Mouse (Mus musculus): ENCODE data around the gene Stk38. TPM values are rescaled to one million over a fixed set of nuclear protein-coding genes. Genes with fewer than 3 reads are reported as not detected.

Stk38 gene
- total and polyA plus RNA-seq, 3 experiments = 14.4 to 290 (median 49.3) TPM

- Histone ChIP-seq H3K27me3 (ENCODE audit: control insufficient read depth in 1 of 2, insufficient read depth in 2 of 2, low read length in 2 of 2) (no peaks in the 10 kb centered on the region), H3K4me1 (ENCODE audit: control insufficient read depth in 1 of 2, insufficient read depth in 2 of 2, low read length in 2 of 2) (peaks cover 5 to 20% of the 10 kb centered on the region in 2 experiments), H3K4me3 (ENCODE audit: control insufficient read depth in 1 of 2, insufficient read depth in 1 of 2, low read depth in 2 of 2, low read length in 2 of 2) (peak overlapping the region; percentile 78 to 83), H3K36me3 (ENCODE audit: control insufficient read depth in 1 of 2, insufficient read depth in 2 of 2, low read length in 2 of 2) (peaks cover 0 to 17% of the 10 kb centered on the region in 2 experiments; a peak in 2 of 4 replicates), H3K27ac (ENCODE audit: control insufficient read depth, low read depth, low read length) (peak overlapping the region; percentile 68), H3K9me3 (replicated peaks; ENCODE audit: insufficient read depth, low read length) (no peaks in the 10 kb centered on the region), H3K9ac (ENCODE audit: control insufficient read depth, low read depth, low read length, poor library complexity, severe bottlenecking) (peak overlapping the region; percentile 89), H3K79me2 (ENCODE audit: control insufficient read depth, insufficient read depth, low read length, poor library complexity) (peaks cover 24% of the 10 kb centered on the region)
- TF ChIP-seq NELFE (IDR thresholded peaks at IDR 0.05; ENCODE audit: low read depth, low read length) (no peak), MAZ (IDR thresholded peaks at IDR 0.05; ENCODE audit: low read depth, low read length) (no peak), USF1 (IDR thresholded peaks at IDR 0.05; ENCODE audit: low read depth, low read length) (no peak), CHD2 (IDR thresholded peaks at IDR 0.05; ENCODE audit: low read length) (no peak), POLR2AphosphoS2 (IDR thresholded peaks at IDR 0.05; ENCODE audit: low read length) (no peak), MEF2A (IDR thresholded peaks at IDR 0.05; ENCODE audit: extremely low read depth, insufficient replicate concordance, low read depth, low read length, poor library complexity, severe bottlenecking) (no peak), TBP (IDR thresholded peaks at IDR 0.05; ENCODE audit: low read depth, low read length) (no peak), POLR2AphosphoS5 (IDR thresholded peaks at IDR 0.05; ENCODE audit: borderline replicate concordance, low read depth, low read length) (no peak), EP300 (IDR thresholded peaks at IDR 0.05; ENCODE audit: low read depth in 1 of 2, low read length in 2 of 2) (no peak), GABPA (IDR thresholded peaks at IDR 0.05; ENCODE audit: low read depth, low read length) (no peak), BHLHE40 (IDR thresholded peaks at IDR 0.05; ENCODE audit: borderline replicate concordance, low read depth, low read length) (no peak), ETS1 (IDR thresholded peaks at IDR 0.05; ENCODE audit: low read depth, low read length) (no peak), E2F4 (IDR thresholded peaks at IDR 0.05; ENCODE audit: borderline replicate concordance, low read depth, low read length) (no peak), TAL1 (IDR thresholded peaks at IDR 0.05; ENCODE audit: low read length) (no peak), RCOR1 (IDR thresholded peaks at IDR 0.05; ENCODE audit: low read depth, low read length) (no peak), MAFK (IDR thresholded peaks at IDR 0.05; ENCODE audit: borderline replicate concordance, low read depth, low read length) (no peak), RAD21 (IDR thresholded peaks at IDR 0.05; ENCODE audit: low read depth, low read length) (no peak), KAT2A (conservative IDR thresholded peaks at IDR 0.05; ENCODE audit: low read depth, low read length) (no peak), MYC (IDR thresholded peaks at IDR 0.05; ENCODE audit: low read depth, low read length) (no peak), ZNF384 (IDR thresholded peaks at IDR 0.05; ENCODE audit: low read depth, low read length) (no peak)
- no peak for DNase-seq (ENCODE audit: low read depth, low spot score)
These were observed 553 bp downstream of the Stk38 start for GRCm38 (mm10) chr17:29007243-29007640.

DNA sequence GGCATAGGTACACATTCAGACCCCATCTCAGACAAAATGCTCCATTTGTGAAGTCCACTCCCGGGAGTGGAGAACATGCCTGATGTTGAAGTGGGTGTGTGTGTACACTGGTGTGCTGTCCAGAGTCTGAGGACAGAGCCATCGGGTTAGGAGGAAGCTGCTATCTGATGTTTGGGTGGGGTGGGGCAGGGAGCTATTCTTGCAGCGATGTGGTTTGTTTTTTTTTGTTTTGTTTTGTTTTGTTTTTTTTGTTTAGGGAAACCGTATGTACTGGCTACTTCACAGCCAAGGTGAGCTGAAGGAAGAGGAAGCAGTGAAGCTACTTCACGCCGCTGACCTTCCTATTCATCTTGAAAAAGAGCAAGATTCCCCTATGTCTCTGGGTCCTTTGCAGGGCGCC is 983 bp downstream of the Stk38 start:
- Histone ChIP-seq H3K9me3 (replicated peaks; ENCODE audit: insufficient read depth, low read length) (no peaks in the 10 kb centered on the region), H3K27ac (ENCODE audit: control insufficient read depth, low read depth, low read length) (peak overlapping the region; percentile 68; the same call in 1 of the 2 replicates), H3K36me3 (ENCODE audit: control insufficient read depth in 1 of 2, insufficient read depth in 2 of 2, low read length in 2 of 2) (peaks cover 0 to 17% of the 10 kb centered on the region in 2 experiments; a peak in 2 of 4 replicates), H3K4me1 (ENCODE audit: control insufficient read depth in 1 of 2, insufficient read depth in 2 of 2, low read length in 2 of 2) (peaks cover 5 to 20% of the 10 kb centered on the region in 2 experiments), H3K79me2 (ENCODE audit: control insufficient read depth, insufficient read depth, low read length, poor library complexity) (peaks cover 24% of the 10 kb centered on the region), H3K4me3 (ENCODE audit: control insufficient read depth in 1 of 2, insufficient read depth in 1 of 2, low read depth in 2 of 2, low read length in 2 of 2) (peak overlapping the region; percentile 78 to 83), H3K9ac (ENCODE audit: control insufficient read depth, low read depth, low read length, poor library complexity, severe bottlenecking) (peak overlapping the region; percentile 89), H3K27me3 (ENCODE audit: control insufficient read depth in 1 of 2, insufficient read depth in 2 of 2, low read length in 2 of 2) (no peaks in the 10 kb centered on the region)
- DNase-seq (ENCODE audit: low read depth, low spot score) = peak; percentile 60
- TF ChIP-seq RCOR1 (IDR thresholded peaks at IDR 0.05; ENCODE audit: low read depth, low read length) (no peak), KAT2A (conservative IDR thresholded peaks at IDR 0.05; ENCODE audit: low read depth, low read length) (no peak), USF2 (IDR thresholded peaks at IDR 0.05; ENCODE audit: borderline replicate concordance in 1 of 2, insufficient read depth in 1 of 2, low read depth in 1 of 2, low read length in 2 of 2) (no peak), POLR2AphosphoS5 (IDR thresholded peaks at IDR 0.05; ENCODE audit: borderline replicate concordance, low read depth, low read length) (no peak), BHLHE40 (IDR thresholded peaks at IDR 0.05; ENCODE audit: borderline replicate concordance, low read depth, low read length) (no peak), ZKSCAN1 (IDR thresholded peaks at IDR 0.05; ENCODE audit: low read depth, low read length) (no peak), CHD2 (IDR thresholded peaks at IDR 0.05; ENCODE audit: low read length) (no peak), ZNF384 (IDR thresholded peaks at IDR 0.05; ENCODE audit: low read depth, low read length) (peak; percentile 47; the same call in 1 of the 2 replicates), SIN3A (IDR thresholded peaks at IDR 0.05; ENCODE audit: low read length) (peak; percentile 9; the same call in 1 of the 2 replicates), POLR2A (IDR thresholded peaks at IDR 0.05; ENCODE audit: control insufficient read depth in 1 of 2, insufficient read depth in 1 of 2, low read depth in 1 of 2, low read length in 2 of 2, poor library complexity in 1 of 2) (peak in 1 of 2 experiments; percentile 10; a peak in 1 of 4 replicates), NRF1 (IDR thresholded peaks at IDR 0.05; ENCODE audit: insufficient read depth, low read depth, low read length, poor library complexity, severe bottlenecking) (no peak), GATA1 (IDR thresholded peaks at IDR 0.05; ENCODE audit: low read depth, low read length) (0 out of 2 replicates have a peak, but pooled peaks have one; percentile 6), MEF2A (IDR thresholded peaks at IDR 0.05; ENCODE audit: extremely low read depth, insufficient replicate concordance, low read depth, low read length, poor library complexity, severe bottlenecking) (no peak), ZC3H11A (IDR thresholded peaks at IDR 0.05; ENCODE audit: low read depth, low read length) (no peak), TBP (IDR thresholded peaks at IDR 0.05; ENCODE audit: low read depth, low read length) (0 out of 2 replicates have a peak, but pooled peaks have one; percentile 15), E2F4 (IDR thresholded peaks at IDR 0.05; ENCODE audit: borderline replicate concordance, low read depth, low read length) (no peak), HCFC1 (IDR thresholded peaks at IDR 0.05; ENCODE audit: low read depth, low read length) (no peak), JUND (IDR thresholded peaks at IDR 0.05; ENCODE audit: low read depth, low read length) (no peak), GABPA (IDR thresholded peaks at IDR 0.05; ENCODE audit: low read depth, low read length) (no peak)
